Mouse (Mus musculus) midbrain, embryonic 11.5 days (tissue): Measurements from ENCODE around the gene Selenon. TPM values are rescaled to one million over a fixed set of nuclear protein-coding genes. Genes with fewer than 3 reads are reported as not detected.
"Not testable (repeated sequence)": the region's sequence is repeated elsewhere in the genome, so short reads cannot be mapped to it uniquely, and the experiment has no call there.

Experiments
- ATAC-seq: fragments of 200-750 bp; cut with Nextera tagmentation; 2 replicates; pipeline ENCODE4 v1.8.0; 2017; ENCODE audit warnings: moderate TSS enrichment, moderate library complexity; ENCODE audit not compliant: low FRiP score
- DNase-seq: peaks from one replicate; pipeline ENCODE4 v3.0.0; 2015; ENCODE audit warnings: low spot score; ENCODE audit errors: missing footprints
- H3K27ac ChIP-seq: fragments of 300-500 bp; sonication (generic); 2 replicates; pipeline ENCODE4 v1.5.1; 2014; ENCODE audit warnings: low read depth, low read length
- H3K27me3 ChIP-seq: fragments of 300-500 bp; sonication (generic); 2 replicates; pipeline ENCODE4 v1.6.1; 2014; ENCODE audit warnings: mild to moderate bottlenecking, low read length, moderate library complexity, mixed read lengths; ENCODE audit not compliant: control insufficient read depth, insufficient read depth
- H3K36me3 ChIP-seq: fragments of 300-500 bp; sonication (generic); 2 replicates; pipeline ENCODE4 v1.6.1; 2014; ENCODE audit warnings: mild to moderate bottlenecking, low read length, moderate library complexity, mixed read lengths; ENCODE audit not compliant: control insufficient read depth, insufficient read depth
- H3K4me1 ChIP-seq: fragments of 300-500 bp; sonication (generic); 2 replicates; pipeline ENCODE4 v1.6.1; 2014; ENCODE audit warnings: low read length; ENCODE audit not compliant: control insufficient read depth, insufficient read depth
- H3K4me2 ChIP-seq: fragments of 300-500 bp; sonication (generic); 2 replicates; pipeline ENCODE4 v1.6.1; 2014; ENCODE audit warnings: mild to moderate bottlenecking, moderate library complexity
- H3K4me3 ChIP-seq: fragments of 300-500 bp; sonication (generic); 2 replicates; pipeline ENCODE4 v1.5.1; 2014; ENCODE audit warnings: low read depth, low read length
- H3K9ac ChIP-seq: fragments of 300-500 bp; sonication (generic); 2 replicates; pipeline ENCODE4 v1.6.1; 2014; ENCODE audit warnings: low read length
- H3K9me3 ChIP-seq: fragments of 300-500 bp; sonication (generic); 2 replicates; pipeline ENCODE4 v1.6.1; 2016; ENCODE audit warnings: low read length; ENCODE audit not compliant: control insufficient read depth
- WGBS: fragments of 180-500 bp; shearing (Covaris S2); extraction: QIAGEN DNeasy Blood & Tissue Kit; methylation state at CpG from one replicate; pipeline ENCODE4 v1.1.7; 2014; 5-methylcytosine and 5-hydroxymethylcytosine counted together
- polyA plus RNA-seq: library from polyadenylated mRNA; unstranded; fragments of >200 nt; fragmentation: Nextera tagmentation; extraction: Ambion mirVana; gene quantifications from 2 replicates; pipeline ENCODE4 v1.2.1, GENCODE M21; 2014

The Selenon gene
- polyA plus RNA-seq, 1 experiment from 2014 or later: 24.6 TPM

DNA sequence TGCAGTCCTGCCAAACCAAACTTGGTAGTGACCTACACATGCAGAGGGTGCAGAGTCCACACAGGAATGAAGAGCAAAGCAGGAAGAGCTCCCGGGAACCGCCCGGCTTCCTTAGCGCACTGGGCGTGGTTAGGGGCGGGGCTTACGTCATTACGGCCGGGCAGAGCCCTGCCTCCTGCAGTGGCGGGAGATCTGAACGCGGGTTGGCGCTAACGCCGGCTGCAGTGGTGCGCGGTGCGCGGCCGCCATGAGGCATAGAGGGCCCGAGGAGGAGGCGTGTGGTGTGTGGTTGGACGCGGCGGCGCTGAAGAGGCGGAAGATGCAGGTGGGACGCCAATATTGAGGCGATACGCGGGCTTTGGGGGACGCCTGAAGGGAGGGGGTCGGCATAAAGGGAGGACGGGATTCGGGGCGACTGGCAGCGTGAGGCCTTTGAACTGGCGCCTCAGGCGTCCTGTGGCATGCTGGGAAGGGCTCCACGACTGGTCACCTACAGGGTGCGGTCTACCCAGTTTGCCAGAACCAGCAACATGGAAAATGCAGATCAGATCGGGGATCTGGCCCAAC, 41.0 kb downstream of the Selenon start, which contains the start of gene Aunip:
TSS of gene Aunip (plus strand) at position 155 of the 567 bp plus-strand sequence.
- no peaks in the 10 kb centered on the region for H3K9me3 ChIP-seq
- H3K36me3 ChIP-seq: no peaks in the 10 kb centered on the region
- peak within 1 kb of the TSS; percentile 76 for H3K4me2 ChIP-seq
- peak; percentile 98 for ATAC-seq
- no peak within 1 kb of the TSS for H3K27ac ChIP-seq
- peak within 1 kb of the TSS; percentile 62 for H3K4me3 ChIP-seq
- H3K4me1 ChIP-seq: peaks cover 15% of the 10 kb centered on the region
- DNase-seq: peak; percentile 99
- peak within 1 kb of the TSS; percentile 67 for H3K9ac ChIP-seq
- no peaks in the 10 kb centered on the region for H3K27me3 ChIP-seq
- WGBS: under 1% methylated on average over 42 of the region's 42 CpGs

DNA sequence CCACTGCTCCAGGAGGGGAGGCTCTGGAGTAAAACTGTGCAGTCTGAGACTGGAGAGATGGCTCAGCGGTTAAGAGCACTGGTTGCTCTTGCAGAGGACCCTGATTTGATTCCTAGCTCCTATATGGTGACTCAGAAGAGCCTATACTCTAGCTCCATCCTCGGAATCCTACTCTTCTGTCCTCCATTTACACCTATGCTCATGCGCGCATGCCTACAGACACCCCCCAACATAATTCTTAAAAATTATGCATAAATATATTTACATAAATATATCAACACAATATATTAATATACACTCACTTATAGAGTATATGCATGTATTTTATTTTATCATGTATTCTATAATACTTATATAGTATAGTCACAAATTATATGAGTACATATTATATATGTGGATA, 41.6 kb downstream of the Selenon start:
- Histone ChIP-seq H3K4me2 (no peak overlapping the region), H3K27ac (no peak overlapping the region), H3K4me3 (no peak overlapping the region), H3K36me3 (no peaks in the 10 kb centered on the region), H3K4me1 (peaks cover 15% of the 10 kb centered on the region), H3K27me3 (no peaks in the 10 kb centered on the region), H3K9ac (no peak overlapping the region), H3K9me3 (no peaks in the 10 kb centered on the region)
- peak; percentile 54 for ATAC-seq
- 83% methylated on average over 4 of the region's 4 CpGs for WGBS
- DNase-seq: no peak

DNA sequence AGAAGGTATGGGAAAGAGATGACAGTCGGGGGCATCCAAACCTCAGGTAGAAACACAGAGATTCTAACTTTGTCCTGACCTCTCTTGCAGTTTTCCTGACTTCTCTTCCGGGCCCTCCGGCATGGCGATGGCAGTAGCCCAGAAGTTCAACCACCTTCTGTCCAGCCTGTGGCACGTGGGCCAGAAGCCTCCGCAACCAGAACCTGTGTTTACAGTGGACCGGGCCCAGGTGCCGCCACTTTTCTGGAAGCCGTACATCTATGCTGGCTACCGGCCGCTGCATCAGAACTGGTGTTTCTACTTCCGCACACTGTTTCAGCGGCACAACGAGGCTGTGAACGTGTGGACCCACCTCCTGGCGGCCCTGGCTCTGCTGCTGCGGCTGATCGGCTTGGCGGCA, 45.3 kb downstream of the Selenon start:
- DNase-seq (peak; percentile 61), ATAC-seq (no peak)
- Histone ChIP-seq H3K27me3 (no peaks in the 10 kb centered on the region), H3K36me3 (no peaks in the 10 kb centered on the region), H3K4me2 (no peak overlapping the region), H3K4me3 (no peak overlapping the region), H3K9ac (no peak overlapping the region), H3K9me3 (no peaks in the 10 kb centered on the region), H3K27ac (no peak overlapping the region), H3K4me1 (peaks cover 7% of the 10 kb centered on the region)
- 89% methylated on average over 19 of the region's 19 CpGs for WGBS

DNA sequence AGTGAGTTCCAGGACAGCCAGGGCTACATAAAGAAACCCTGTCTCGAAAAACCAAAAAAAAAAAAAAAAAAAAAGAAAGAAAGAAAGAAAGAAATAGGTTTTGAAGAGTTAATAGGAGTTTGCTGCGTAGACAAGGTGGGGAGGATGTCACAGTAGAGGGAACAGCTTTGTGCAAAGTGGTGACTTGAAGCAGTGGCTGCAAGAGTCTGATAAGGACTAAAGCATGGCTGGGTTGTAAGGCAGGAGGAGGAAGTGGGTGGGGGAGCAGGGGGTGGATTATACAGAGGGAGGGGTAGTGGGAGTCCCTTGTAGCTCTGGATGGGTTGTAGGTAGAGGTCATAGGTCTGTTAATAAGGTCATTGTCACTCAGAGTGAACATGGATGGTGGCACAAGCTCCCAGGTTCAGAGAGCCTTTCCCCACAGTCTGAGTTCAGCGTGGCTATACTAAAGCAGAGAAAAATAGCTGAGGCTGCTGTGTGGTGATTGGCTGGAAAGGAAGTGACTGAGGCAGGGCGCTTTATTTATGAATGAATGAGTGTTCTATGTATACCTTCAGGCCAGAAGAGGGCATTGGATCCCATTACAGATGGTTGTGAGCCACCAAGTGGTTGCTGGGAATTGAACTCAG, 45.9 kb downstream of the Selenon start:
- WGBS: 81% methylated on average over 3 of the region's 4 CpGs
- Histone ChIP-seq H3K4me2 (no peak overlapping the region), H3K4me1 (peaks cover under 1% of the 10 kb centered on the region), H3K9me3 (no peaks in the 10 kb centered on the region), H3K27ac (no peak overlapping the region), H3K27me3 (no peaks in the 10 kb centered on the region), H3K9ac (no peak overlapping the region), H3K36me3 (no peaks in the 10 kb centered on the region), H3K4me3 (no peak overlapping the region)
- ATAC-seq (no peak), DNase-seq (peak; percentile 66)

DNA sequence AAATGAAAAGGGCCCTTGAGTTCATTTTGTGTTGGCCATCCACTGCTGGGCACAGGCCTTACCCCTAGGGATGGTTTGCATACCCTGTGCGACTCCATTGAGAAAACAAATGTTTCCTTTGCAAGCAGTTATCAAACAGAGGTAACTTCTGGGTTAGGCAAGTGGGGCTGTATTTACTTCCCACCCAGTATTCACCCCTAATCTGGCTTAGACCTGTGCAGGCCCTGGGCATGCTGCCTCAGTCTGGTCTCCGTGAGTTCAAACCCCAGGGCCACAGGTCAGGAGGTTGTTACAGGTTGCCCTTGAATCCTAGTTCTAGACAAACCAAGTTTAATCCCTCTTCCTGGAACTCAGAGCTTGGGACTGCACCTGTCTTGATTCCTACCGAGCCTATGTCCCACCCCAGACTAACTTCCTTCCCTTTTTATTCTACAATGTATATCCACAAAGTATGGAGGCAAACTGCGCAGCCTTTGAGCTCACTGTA, 46.6 kb downstream of the Selenon start:
- no peak overlapping the region for H3K9ac ChIP-seq
- ATAC-seq (no peak), DNase-seq (no peak)
- H3K4me2 ChIP-seq: no peak overlapping the region
- H3K9me3 ChIP-seq: no peaks in the 10 kb centered on the region
- no peak overlapping the region for H3K27ac ChIP-seq
- no peaks in the 10 kb centered on the region for H3K27me3 ChIP-seq
- WGBS: 91% methylated on average over 4 of the region's 4 CpGs
- H3K4me3 ChIP-seq: no peak overlapping the region
- H3K36me3 ChIP-seq: no peaks in the 10 kb centered on the region
- no peaks in the 10 kb centered on the region for H3K4me1 ChIP-seq

DNA sequence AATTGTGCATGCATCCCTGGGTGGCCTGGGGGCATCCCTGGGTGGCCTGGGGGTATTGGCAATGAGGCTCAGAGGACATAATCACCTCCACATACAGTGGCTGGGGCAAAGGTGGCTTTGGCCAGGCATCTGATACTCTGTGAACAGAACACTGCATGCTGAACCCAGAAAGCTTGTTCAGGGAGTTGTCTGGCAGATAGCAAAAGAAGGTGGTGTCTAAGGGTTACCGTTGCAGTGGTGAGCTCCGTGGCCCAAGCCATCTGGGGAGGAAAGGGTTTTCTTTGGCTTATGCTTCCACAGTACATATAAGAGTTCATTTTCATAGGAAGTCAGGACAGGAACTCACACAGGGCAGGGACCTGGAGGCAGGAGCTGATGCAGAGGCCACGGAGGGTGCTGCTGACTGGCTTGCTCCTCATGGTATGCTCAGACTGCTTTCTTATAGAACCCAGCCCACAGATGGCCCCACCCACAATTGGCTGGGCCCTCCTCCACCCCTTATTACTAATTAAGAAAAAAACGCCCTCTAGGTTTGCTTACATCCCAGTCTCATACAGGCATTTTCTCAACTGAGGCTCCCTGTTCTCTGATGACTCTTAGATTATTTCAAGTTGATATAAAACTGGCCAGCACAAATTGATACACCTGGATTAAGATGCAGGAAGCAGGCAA, 48.1 kb downstream of the Selenon start:
- Histone ChIP-seq H3K4me2 (no peak overlapping the region), H3K9me3 (no peaks in the 10 kb centered on the region), H3K4me3 (no peak overlapping the region), H3K27me3 (no peaks in the 10 kb centered on the region), H3K27ac (no peak overlapping the region), H3K9ac (no peak overlapping the region), H3K36me3 (no peaks in the 10 kb centered on the region), H3K4me1 (no peaks in the 10 kb centered on the region)
- DNase-seq: no peak
- ATAC-seq: no peak
- WGBS: 79% methylated on average over 4 of the region's 4 CpGs

DNA sequence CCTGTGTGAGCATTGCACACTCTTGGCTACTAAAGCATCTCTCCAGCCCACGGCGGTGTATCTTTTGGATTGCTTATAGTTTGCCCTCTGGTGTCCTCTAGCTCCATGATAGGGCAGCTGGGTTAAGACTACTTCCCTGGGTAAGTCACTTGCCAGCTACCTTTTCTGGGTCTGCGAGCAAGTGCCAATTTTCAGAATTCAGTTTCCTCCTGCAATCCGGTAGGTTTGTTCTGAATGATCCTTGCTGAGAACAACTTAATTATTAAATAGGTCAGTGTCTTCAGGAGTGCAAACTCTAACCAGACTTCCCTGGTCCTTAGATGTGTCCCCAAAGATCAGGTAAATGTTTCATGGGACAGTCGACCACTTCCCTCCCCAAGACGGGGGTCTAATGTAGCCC, 50.9 kb downstream of the Selenon start:
- peaks cover 9% of the 10 kb centered on the region for H3K4me1 ChIP-seq
- H3K36me3 ChIP-seq: no peaks in the 10 kb centered on the region
- no peak overlapping the region for H3K27ac ChIP-seq
- WGBS: 93% methylated on average over 6 of the region's 6 CpGs
- no peak overlapping the region for H3K4me2 ChIP-seq
- H3K9me3 ChIP-seq: no peaks in the 10 kb centered on the region
- DNase-seq (no peak), ATAC-seq (no peak)
- no peak overlapping the region for H3K9ac ChIP-seq
- no peak overlapping the region for H3K4me3 ChIP-seq
- H3K27me3 ChIP-seq: peaks cover 2% of the 10 kb centered on the region; the same call in 1 of the 2 replicates

DNA sequence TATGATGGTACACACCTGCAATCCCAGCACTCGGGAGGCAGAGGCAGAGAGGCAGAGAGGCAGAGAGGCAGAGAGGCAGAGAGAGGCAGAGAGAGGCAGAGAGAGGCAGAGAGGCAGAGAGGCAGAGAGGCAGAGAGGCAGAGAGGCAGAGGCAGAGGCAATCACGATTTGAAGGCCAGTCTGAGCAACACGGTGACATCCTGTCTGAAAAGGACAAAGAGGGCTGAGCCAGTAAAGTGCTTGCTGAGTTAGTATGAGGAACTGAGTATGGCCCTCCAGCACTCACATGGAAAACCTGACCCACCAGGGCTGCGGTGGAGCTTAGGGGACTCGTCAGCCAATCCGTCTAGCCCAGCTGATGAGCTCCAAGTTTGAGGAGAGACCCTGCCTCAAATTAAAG, 53.0 kb downstream of the Selenon start:
- not testable (repeated sequence) for H3K4me2 ChIP-seq, H3K27ac ChIP-seq, H3K9ac ChIP-seq, H3K27me3 ChIP-seq, DNase-seq, H3K9me3 ChIP-seq, ATAC-seq, H3K4me3 ChIP-seq, H3K36me3 ChIP-seq
- H3K4me1 ChIP-seq: peaks cover 13% of the 10 kb centered on the region
- 86% methylated on average over 6 of the region's 6 CpGs for WGBS
